Mouse (Mus musculus) midbrain, embryonic 11.5 days (tissue): ENCODE results near the gene Ccdc144b. TPM values are rescaled to one million over a fixed set of nuclear protein-coding genes. Genes with fewer than 3 reads are reported as not detected.

Source experiments
- ATAC-seq: fragments of 200-750 bp; cut with Nextera tagmentation; 2 replicates; pipeline ENCODE4 v1.8.0; 2017; ENCODE audit warnings: moderate TSS enrichment, moderate library complexity; ENCODE audit not compliant: low FRiP score
- DNase-seq: peaks from one replicate; pipeline ENCODE4 v3.0.0; 2015; ENCODE audit warnings: low spot score; ENCODE audit errors: missing footprints
- H3K27ac ChIP-seq: fragments of 300-500 bp; sonication (generic); 2 replicates; pipeline ENCODE4 v1.5.1; 2014; ENCODE audit warnings: low read depth, low read length
- H3K27me3 ChIP-seq: fragments of 300-500 bp; sonication (generic); 2 replicates; pipeline ENCODE4 v1.6.1; 2014; ENCODE audit warnings: mild to moderate bottlenecking, low read length, moderate library complexity, mixed read lengths; ENCODE audit not compliant: control insufficient read depth, insufficient read depth
- H3K36me3 ChIP-seq: fragments of 300-500 bp; sonication (generic); 2 replicates; pipeline ENCODE4 v1.6.1; 2014; ENCODE audit warnings: mild to moderate bottlenecking, low read length, moderate library complexity, mixed read lengths; ENCODE audit not compliant: control insufficient read depth, insufficient read depth
- H3K4me1 ChIP-seq: fragments of 300-500 bp; sonication (generic); 2 replicates; pipeline ENCODE4 v1.6.1; 2014; ENCODE audit warnings: low read length; ENCODE audit not compliant: control insufficient read depth, insufficient read depth
- H3K4me2 ChIP-seq: fragments of 300-500 bp; sonication (generic); 2 replicates; pipeline ENCODE4 v1.6.1; 2014; ENCODE audit warnings: mild to moderate bottlenecking, moderate library complexity
- H3K4me3 ChIP-seq: fragments of 300-500 bp; sonication (generic); 2 replicates; pipeline ENCODE4 v1.5.1; 2014; ENCODE audit warnings: low read depth, low read length
- H3K9ac ChIP-seq: fragments of 300-500 bp; sonication (generic); 2 replicates; pipeline ENCODE4 v1.6.1; 2014; ENCODE audit warnings: low read length
- H3K9me3 ChIP-seq: fragments of 300-500 bp; sonication (generic); 2 replicates; pipeline ENCODE4 v1.6.1; 2016; ENCODE audit warnings: low read length; ENCODE audit not compliant: control insufficient read depth
- WGBS: fragments of 180-500 bp; shearing (Covaris S2); extraction: QIAGEN DNeasy Blood & Tissue Kit; methylation state at CpG from one replicate; pipeline ENCODE4 v1.1.7; 2014; 5-methylcytosine and 5-hydroxymethylcytosine counted together
- polyA plus RNA-seq: library from polyadenylated mRNA; unstranded; fragments of >200 nt; fragmentation: Nextera tagmentation; extraction: Ambion mirVana; gene quantifications from 2 replicates; pipeline ENCODE4 v1.2.1, GENCODE M21; 2014

Ccdc144b gene
- polyA plus RNA-seq, 1 experiment from 2014 or later = not detected

- H3K9me3 ChIP-seq = no peaks in the 10 kb centered on the region
- no peaks in the 10 kb centered on the region for H3K4me1 ChIP-seq
- no peak overlapping the region for H3K4me2 ChIP-seq
- peaks cover 15% of the 10 kb centered on the region; the same call in 1 of the 2 replicates for H3K36me3 ChIP-seq
- H3K27ac ChIP-seq = no peak overlapping the region
- ATAC-seq = no peak
- H3K4me3 ChIP-seq = no peak overlapping the region
- no peak for DNase-seq
- 95% methylated on average over 6 of the region's 6 CpGs for WGBS
- no peaks in the 10 kb centered on the region for H3K27me3 ChIP-seq
- no peak overlapping the region for H3K9ac ChIP-seq
Measured at GRCm38 (mm10) chr3:36074231-36074630, 20.9 kb upstream of the Ccdc144b start.

GRCm38 (mm10) chr3:36071047-36071446 is 17.7 kb upstream of the Ccdc144b start:
- Histone ChIP-seq H3K27me3 (no peaks in the 10 kb centered on the region), H3K9me3 (no peaks in the 10 kb centered on the region), H3K4me2 (no peak overlapping the region), H3K4me3 (no peak overlapping the region), H3K4me1 (peaks cover 7% of the 10 kb centered on the region), H3K9ac (no peak overlapping the region), H3K27ac (no peak overlapping the region), H3K36me3 (peaks cover 8% of the 10 kb centered on the region; the same call in 1 of the 2 replicates)
- ATAC-seq (no peak), DNase-seq (no peak)
- 90% methylated on average over 5 of the region's 5 CpGs for WGBS

- H3K4me2 ChIP-seq = no peak overlapping the region
- no peaks in the 10 kb centered on the region for H3K9me3 ChIP-seq
- no peak overlapping the region for H3K27ac ChIP-seq
- peaks cover 5% of the 10 kb centered on the region; the same call in 1 of the 2 replicates for H3K36me3 ChIP-seq
- H3K4me3 ChIP-seq = no peak overlapping the region
- ATAC-seq = no peak
- 95% methylated on average over 4 of the region's 4 CpGs for WGBS
- H3K4me1 ChIP-seq = peaks cover 7% of the 10 kb centered on the region
- no peaks in the 10 kb centered on the region for H3K27me3 ChIP-seq
- no peak overlapping the region for H3K9ac ChIP-seq
- no peak for DNase-seq
Measured at GRCm38 (mm10) chr3:36070436-36070835, 17.1 kb upstream of the Ccdc144b start.

GRCm38 (mm10) chr3:36067731-36068130 is 14.4 kb upstream of the Ccdc144b start:
- Histone ChIP-seq H3K9ac (no peak overlapping the region), H3K4me1 (peaks cover 7% of the 10 kb centered on the region), H3K27ac (no peak overlapping the region), H3K9me3 (no peaks in the 10 kb centered on the region), H3K4me2 (no peak overlapping the region), H3K36me3 (no peaks in the 10 kb centered on the region), H3K4me3 (no peak overlapping the region), H3K27me3 (no peaks in the 10 kb centered on the region)
- WGBS = 92% methylated on average over 6 of the region's 6 CpGs
- DNase-seq (no peak), ATAC-seq (no peak)

GRCm38 (mm10) chr3:36065843-36066651 is 12.7 kb upstream of the Ccdc144b start, which contains the start of gene Acad9:
Gene Acad9 (plus strand): TSS chr3:36065979.
- H3K27ac ChIP-seq = no peak within 1 kb of the TSS
- no peaks in the 10 kb centered on the region for H3K36me3 ChIP-seq
- no peaks in the 10 kb centered on the region for H3K27me3 ChIP-seq
- peak within 1 kb of the TSS; percentile 89 for H3K9ac ChIP-seq
- peaks cover 7% of the 10 kb centered on the region for H3K4me1 ChIP-seq
- peak; percentile 99 for DNase-seq
- H3K4me2 ChIP-seq = peak within 1 kb of the TSS; percentile 81
- peak within 1 kb of the TSS; percentile 88 for H3K4me3 ChIP-seq
- ATAC-seq = peak; percentile 98
- H3K9me3 ChIP-seq = no peaks in the 10 kb centered on the region
- under 1% methylated on average over 49 of the region's 49 CpGs for WGBS

- Histone ChIP-seq H3K4me1 (peaks cover 7% of the 10 kb centered on the region), H3K9me3 (no peaks in the 10 kb centered on the region), H3K4me2 (peak overlapping the region; percentile 81), H3K36me3 (no peaks in the 10 kb centered on the region), H3K4me3 (peak overlapping the region; percentile 88), H3K9ac (peak overlapping the region; percentile 89; the same call in 1 of the 2 replicates), H3K27me3 (no peaks in the 10 kb centered on the region), H3K27ac (no peak overlapping the region)
- 96% methylated on average over 2 of the region's 2 CpGs for WGBS
- DNase-seq (no peak), ATAC-seq (no peak)
Measured at GRCm38 (mm10) chr3:36065166-36065565, 11.8 kb upstream of the Ccdc144b start.

GRCm38 (mm10) chr3:36064592-36065061 is 11.3 kb upstream of the Ccdc144b start:
- H3K9me3 ChIP-seq = no peaks in the 10 kb centered on the region
- no peak overlapping the region for H3K4me2 ChIP-seq
- no peak overlapping the region for H3K9ac ChIP-seq
- no peaks in the 10 kb centered on the region for H3K36me3 ChIP-seq
- ATAC-seq (no peak), DNase-seq (no peak)
- 97% methylated on average over 1 of the region's 1 CpGs for WGBS
- no peak overlapping the region for H3K27ac ChIP-seq
- no peaks in the 10 kb centered on the region for H3K27me3 ChIP-seq
- no peak overlapping the region for H3K4me3 ChIP-seq
- peaks cover 7% of the 10 kb centered on the region for H3K4me1 ChIP-seq

- 38% methylated on average over 8 of the region's 8 CpGs for WGBS
- Histone ChIP-seq H3K4me3 (no peak overlapping the region), H3K27me3 (no peaks in the 10 kb centered on the region), H3K9me3 (no peaks in the 10 kb centered on the region), H3K4me2 (no peak overlapping the region), H3K4me1 (no peaks in the 10 kb centered on the region), H3K9ac (no peak overlapping the region), H3K27ac (no peak overlapping the region), H3K36me3 (no peaks in the 10 kb centered on the region)
- ATAC-seq (0 out of 2 replicates have a peak, but pooled peaks have one; percentile 40), DNase-seq (peak; percentile 89)
Measured at GRCm38 (mm10) chr3:36060096-36060850, 6.9 kb upstream of the Ccdc144b start.

- H3K9ac ChIP-seq = no peak overlapping the region
- no peak overlapping the region for H3K4me2 ChIP-seq
- WGBS = 72% methylated on average over 1 of the region's 1 CpGs
- no peak overlapping the region for H3K4me3 ChIP-seq
- DNase-seq = no peak
- no peak overlapping the region for H3K27ac ChIP-seq
- no peaks in the 10 kb centered on the region for H3K36me3 ChIP-seq
- no peaks in the 10 kb centered on the region for H3K9me3 ChIP-seq
- no peak for ATAC-seq
- H3K27me3 ChIP-seq = no peaks in the 10 kb centered on the region
- no peaks in the 10 kb centered on the region for H3K4me1 ChIP-seq
Measured at GRCm38 (mm10) chr3:36049106-36049505, 4.2 kb downstream of the Ccdc144b start.
